Mouse (Mus musculus): ENCODE results near the gene Arhgef17.
A peak's percentile ranks its signal among the peaks of the same experiment; 100 is the strongest.
"Not testable (repeated sequence)": the region's sequence is repeated elsewhere in the genome, so short reads cannot be mapped to it uniquely, and the experiment has no call there.

Arhgef17 gene

DNA sequence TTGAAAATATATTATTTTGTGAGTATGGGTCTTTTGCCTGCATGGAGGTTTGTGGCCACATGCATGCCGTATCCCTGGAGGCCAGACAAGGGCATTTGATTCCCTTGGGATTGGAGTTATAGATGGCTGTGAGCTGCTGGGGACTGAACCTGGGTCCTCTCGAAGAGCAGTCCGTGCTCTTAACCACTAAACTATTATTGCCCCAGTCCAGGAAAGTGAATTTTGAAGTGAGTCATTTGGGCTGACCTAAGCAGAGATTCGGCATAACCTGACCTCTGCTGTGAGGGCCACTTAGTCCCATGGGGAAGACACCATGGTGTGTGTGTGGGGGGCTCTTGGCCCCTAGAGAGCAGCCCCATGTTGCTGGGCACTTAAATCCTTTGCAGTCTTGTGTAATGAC is 60.6 kb downstream of the Arhgef17 start:
- DNase-seq: no peak

DNA sequence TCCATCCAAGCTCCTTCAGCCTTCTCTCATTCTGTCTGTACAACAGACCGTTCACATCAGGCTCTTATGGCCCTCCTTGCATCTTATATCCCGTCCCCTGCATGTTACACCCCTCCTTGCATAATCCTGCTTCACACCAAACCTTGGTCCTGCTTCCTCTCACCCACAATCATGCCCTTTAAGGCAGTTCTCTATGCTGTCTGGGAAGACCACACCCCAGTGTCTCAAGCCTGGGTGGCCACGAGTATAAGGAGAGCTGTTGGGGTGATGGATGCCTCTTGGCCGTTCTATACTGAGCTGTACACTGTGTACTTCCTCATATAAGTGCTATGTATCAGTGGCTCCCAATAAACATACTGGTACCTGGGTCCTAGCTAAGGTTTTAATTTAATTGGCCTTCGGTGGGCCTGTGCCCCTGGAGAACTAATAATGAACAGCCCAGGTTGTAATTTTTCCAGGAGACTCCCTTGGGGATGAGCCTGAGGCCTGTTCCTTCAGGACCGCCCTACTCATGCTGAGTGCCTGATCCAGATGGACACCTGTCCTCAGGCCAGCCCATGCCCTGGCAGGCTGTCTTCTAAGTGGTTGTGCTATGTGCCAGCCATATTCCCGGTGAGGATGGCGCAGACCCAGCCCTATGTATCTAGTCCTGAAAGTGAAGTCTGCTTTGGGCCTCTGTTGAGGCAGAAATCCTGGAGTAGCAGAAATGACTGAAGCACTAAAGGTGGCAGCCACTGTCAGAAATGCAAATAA is 61.9 kb downstream of the Arhgef17 start:
- no peak for DNase-seq

DNA sequence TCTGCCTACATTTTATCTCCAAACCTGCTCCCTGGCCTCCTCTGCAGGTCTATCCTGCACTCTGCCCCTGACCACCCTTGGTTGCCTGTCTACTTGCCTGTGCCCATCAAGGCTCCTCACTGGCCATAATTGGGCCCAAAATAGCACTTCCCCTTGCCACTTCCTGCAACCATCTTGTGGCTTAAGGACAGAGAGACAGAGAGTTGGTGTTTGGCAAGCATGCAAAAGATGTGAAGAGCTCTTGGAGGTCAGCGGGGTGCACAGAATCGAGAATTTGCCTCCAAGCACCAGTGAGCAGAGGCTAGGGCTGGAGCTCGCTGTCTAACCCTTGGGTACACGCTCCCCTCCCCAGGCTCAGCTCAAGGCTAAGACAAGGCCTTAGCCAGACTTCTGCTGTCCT is 63.4 kb downstream of the Arhgef17 start:
- DNase-seq: no peak

DNA sequence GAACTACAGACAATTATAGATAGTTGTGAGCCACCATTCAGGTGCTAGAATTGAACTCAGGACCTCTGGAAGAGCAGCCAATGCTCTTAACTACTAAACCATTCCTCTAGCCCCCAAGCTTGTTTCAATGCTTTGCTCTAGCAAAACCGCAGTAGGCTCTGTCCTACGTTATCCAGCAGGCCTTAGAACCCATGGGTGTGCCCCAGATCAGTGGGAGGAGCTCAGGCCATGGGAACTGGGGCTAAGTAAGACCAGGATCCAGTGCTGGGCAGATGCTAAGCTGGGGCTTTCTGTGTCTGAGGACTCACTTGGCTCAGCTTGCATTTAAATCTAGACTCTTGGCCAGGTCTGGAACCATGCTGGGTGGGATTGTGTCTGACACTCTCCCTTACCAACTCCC is 64.3 kb downstream of the Arhgef17 start:
- no peak for DNase-seq

DNA sequence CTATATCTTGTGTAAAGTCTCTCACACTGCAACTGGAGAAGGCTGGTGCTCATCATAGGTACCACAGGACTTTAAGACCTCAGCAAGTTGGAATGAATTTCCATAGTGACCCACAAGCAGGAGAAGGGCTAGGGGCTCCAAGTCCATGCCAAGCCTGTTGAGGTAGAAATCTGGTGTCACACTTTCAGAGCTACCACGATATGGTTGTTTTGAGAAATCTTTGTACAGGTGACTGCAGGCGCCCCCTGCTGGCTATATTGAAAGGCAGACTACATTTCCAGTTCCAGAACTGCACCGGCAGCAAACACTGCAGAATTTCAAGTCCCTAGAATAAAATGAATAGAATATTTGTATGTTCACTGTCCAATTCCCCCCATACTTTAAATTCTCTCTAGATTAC is 65.2 kb downstream of the Arhgef17 start:
- peak; percentile 56 to 63 for DNase-seq

DNA sequence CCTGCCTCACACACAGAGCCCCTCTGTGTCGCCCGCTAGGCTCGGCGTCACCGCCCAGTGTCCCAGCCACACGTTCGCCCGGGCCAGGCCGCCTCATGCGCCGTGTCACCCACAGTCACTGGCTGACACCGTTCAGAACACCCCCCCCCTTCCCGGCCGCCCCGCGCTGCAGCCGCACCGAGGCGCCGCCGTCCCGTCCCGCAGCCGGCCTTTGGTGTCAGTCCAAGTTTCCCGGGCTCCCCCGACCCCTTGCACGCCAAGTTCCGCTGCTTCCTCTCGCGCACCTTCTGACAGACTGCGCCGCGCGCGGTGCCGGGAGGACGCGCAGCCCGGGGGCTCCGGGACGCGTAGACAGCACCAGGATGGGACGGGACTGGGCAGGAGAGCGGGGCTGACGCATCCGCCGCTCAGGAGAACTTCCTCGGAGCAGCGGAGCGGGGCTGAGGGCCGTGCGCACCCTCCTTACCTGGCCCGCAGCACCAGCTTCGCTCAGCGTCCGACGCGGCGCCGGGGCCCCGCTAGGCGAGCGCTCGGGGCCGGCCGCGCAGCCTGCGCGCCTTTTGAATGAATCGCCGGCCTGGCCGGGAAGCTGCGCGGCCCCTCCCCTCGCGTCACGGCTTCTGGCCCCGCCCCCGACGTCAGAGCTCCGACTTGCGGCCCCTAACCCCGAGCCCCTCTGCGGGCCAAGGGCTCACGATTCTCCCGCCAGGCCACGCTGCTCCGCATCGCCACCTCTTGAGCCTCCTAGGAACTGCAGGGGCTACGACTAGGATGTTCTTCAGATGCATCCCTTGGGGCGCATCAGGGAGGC is 68.9 kb downstream of the Arhgef17 start, which contains the start of gene Relt:
Gene Relt, minus strand, starts transcription at position 619 of the 811 bp plus-strand sequence.
- peak; percentile 92 to 94 for DNase-seq

DNA sequence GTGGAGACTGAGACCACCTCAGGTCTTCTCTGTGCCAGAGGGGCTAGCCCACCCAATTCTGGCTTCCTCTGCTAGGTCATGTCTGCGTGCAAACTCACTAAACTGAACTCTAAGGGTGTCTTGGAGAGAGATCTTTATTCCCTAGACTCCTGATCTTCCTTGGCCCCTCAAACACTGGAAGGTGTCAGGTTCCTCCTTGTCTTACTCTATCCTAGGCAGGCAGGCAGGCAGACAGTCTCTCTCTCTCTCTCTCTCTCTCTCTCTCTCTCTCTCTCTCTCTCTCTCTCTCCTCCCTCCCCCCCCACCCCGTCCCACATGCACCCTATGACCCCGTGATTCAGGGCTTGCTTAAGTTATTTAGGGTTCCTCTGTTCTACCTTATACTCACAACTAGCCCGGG is 69.6 kb downstream of the Arhgef17 start:
- no peak for DNase-seq

DNA sequence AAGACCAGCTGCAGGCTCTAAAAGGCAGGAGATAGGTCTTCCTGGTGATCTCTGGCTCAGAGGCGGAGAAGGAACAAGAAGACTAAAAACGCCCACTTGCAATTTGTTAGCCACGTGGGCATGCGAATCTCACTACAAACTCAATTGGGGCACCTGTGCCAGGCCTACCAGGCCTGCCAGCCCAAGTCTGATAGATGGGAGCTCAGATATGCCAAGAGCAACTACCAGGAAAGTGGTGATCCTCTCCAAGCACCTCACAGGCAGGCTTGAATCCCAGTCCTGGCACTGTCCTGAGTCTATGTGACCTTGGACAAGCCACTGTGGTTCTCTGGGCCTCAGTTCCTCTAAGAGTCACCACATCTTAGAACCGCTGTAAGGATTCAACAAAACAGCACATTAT is 70.7 kb downstream of the Arhgef17 start:
- DNase-seq: no peak

DNA sequence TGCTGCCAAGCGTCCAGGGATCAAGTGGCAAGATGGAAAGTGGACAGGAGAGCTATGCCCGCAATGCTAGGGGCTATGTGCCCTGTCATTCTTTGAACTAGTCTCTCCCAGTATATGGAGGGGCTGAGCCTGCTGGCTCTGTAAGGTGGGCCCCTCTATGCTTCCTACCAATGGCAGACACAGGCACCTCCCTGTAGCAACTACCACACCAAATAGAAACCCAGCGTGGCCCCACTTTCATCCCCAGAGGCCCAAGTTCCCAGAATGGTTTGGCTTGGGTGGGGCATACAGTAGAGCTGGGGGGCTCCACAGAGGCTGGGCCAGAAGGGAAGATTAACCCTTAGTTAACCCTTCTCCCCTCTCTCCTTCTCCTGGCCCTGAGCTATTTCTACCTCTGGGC is 71.5 kb downstream of the Arhgef17 start:
- DNase-seq: no peak

DNA sequence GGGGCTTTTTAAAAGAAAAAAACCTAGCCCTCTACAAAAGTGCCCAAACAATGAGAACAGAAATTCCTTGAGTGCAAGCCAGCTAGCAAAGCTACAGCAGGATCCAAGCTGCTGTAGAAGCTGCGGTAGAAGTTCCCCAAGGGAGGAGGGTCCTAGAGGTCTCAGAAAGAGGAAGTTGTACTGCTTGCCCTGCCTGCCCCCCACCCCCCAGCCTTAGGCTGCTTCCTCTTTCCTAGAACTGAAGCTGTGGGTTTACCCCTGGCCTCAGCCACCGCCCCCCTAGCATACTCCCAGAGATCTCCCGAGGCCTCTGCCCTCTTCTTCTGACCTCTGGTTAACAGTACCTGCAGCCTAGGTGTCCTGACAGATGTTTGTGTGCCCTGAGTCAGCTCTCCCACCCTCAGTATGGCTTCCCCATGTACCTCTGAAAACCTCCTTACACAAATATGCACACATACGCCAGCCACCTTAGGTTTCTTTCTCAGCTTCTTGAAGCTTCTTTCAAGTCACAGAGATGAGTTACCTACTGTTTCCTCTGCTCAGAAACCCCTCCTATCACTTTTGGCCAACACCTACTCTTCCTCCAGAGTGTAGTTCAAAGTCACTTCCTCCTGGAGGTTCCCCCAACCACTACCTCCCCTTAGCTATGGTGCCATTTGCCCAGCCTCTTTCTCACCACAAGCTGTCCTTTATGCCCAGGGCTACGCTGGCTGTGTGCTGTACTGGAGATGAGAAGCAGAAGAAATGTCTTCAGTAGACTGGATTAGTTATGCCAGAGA is 75.9 kb downstream of the Arhgef17 start:
- peak; percentile 69 to 70 for DNase-seq

DNA sequence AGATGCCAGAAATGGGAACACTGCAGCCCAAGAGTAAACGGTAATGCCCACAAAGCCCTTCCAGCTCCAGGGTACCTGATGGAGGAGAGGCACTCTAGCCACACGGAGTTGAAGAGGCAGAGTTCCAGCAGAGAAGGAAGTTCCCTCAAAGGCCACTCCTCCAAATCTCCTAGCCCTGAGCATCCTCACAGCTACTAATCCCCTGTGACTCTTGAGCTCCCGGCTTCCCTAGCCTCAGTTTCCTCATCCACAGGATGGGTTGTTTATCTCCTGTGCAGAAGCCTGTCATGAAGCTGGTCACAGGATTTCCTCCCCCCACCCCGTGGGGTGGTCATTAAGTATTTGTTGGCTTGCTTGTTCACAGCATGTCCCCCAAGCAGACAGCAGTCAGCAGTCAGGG is 76.6 kb downstream of the Arhgef17 start:
- no peak for DNase-seq

DNA sequence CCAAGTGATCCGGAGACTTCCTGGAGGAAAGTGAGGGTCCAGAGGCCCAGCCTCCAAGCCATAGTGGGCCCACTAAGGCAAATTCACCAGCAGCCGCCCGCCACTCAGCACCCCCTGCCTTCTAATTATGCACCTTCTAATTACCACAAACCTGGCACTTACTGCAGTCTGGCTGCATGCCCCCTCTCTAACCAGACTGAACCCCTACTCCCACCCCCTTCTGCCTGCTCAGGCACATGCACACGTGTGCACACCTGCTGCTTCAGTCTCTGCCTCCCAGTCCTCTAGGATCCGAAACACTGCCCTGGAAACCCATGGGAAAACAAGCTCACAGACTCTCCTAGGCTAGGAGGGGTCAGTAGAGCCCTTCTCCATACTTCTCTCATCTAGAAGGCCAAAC is 77.0 kb downstream of the Arhgef17 start:
- DNase-seq: no peak

DNA sequence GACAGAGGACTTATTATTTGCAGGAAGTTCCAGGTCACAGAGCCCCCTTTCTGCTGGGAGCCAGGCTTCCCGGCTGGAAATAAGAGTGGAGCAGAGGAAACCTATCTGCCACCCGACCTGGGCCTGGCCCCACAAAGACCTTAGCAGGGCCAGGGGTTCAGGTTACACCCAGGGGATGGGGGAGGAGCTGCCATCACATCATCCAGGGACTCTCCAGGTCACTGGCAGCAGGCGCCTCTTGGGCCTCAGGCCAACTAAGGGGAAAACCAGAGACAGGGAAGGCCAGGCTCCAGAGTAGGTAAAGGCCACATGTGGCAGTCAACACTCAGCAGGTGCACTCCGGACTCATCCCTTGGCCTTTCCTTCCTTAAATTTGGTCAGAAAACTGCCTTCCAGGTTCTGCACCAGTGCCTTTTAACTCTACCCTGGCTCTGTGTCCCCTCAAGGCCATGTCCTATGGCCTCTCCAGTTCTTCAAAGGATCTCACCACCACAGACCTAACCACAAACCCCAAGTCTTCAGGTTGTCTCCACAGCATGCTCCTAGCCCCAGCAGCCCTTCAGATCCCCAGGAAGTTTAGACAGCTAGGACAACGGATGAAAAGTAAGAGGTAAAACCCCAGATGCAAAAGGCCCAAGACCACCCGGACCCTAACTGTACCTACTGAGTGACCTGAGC is 77.6 kb downstream of the Arhgef17 start:
- no peak for DNase-seq

DNA sequence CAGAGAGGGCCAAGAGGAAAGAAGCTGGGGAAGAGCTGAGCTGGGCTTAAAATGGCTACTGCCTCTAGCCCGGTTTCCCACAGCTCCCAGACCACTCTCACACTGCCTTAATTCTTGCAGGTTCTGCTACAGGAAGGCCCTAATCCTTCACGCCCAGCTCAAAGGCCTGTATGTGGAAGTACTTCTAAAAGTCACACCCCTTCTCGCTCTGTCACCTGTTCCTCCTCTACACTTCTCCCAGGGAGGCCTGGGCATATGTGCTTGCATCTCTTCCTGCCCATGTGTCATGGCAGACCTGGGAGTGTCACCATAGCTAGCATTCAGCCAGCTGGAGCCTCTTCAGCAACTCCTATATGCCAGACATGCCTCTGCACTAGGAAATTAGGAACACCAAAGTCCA is 78.5 kb downstream of the Arhgef17 start:
- no peak for DNase-seq

DNA sequence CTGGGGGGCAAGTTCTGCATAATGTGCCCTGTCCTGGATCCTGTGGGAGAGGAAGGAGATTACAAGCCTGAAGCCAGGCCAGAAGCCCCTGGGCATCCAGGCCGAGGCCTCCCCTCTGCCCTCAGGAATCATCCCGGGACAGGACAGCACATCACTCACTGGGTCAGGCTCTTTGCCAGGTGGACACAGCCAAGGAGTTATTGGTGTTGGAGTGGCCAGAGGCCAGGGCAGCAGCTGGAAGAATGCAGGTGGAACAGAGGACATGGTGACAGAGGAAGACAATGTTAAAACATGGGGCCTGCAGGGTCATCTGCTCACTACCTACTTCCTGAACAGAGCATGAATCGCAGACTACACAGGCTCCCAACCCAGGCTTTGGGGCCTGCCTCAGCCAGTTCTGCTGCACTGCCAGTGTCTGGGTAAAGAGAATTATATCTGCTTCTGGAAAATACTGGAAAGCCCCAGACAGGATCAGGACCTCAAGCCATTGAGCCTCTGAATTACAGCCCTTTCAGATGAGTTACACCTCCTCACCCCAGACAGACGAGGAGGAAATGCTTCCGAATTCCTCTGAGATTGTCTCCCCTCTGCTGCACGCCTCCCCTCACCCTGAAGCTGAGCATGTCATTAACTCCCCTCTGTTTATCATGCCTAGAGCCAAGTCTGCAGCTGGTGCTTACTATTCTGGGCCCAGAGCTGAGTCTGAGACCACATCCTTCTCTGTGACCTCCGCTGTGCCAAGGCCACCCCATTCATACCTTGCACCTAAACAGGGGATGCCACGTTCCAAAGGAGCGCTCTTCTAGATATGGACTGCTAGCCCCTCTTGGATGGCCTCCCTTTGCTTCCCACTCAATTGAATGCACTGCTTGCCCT is 80.2 kb downstream of the Arhgef17 start:
- no peak for DNase-seq

DNA sequence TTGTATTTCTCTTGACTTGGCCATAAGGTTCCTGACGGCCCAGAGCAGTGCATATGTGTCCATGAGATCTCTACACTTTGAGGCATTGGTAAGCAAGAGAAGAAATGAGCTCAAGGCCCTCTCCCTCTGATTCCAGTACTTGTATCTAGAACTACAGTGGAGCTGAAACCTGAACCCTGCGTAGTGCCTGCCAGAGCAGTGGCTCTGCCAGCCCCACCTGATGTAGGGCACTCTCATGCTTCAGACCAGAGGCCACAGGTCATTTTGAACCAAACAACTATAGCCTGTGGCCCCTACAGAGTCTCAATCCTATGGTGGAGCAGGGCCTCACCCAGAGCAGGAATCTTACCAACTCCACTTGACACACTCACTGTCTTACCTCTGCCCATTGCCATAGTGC is 82.4 kb downstream of the Arhgef17 start:
- no peak for DNase-seq

DNA sequence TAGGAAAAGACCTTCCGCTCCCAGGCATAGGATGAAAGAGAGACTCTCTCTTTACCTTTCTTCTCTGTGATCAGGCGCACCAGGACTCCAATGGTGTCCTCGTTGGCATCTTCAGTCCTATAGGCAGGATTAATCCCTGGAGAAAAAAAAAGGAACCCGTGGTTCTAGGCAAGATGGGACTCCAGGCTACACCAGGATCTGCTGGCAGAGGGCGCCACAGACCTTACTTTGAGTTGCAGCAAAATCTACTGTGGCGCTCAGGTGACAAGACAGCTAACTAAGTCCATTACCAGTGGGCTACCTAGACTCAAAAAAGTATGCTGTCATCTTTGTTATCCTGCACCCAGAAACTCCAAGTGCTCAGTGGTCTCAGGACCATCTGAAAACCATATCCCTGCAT is 83.2 kb downstream of the Arhgef17 start:
- DNase-seq: peak; percentile 61 to 66

DNA sequence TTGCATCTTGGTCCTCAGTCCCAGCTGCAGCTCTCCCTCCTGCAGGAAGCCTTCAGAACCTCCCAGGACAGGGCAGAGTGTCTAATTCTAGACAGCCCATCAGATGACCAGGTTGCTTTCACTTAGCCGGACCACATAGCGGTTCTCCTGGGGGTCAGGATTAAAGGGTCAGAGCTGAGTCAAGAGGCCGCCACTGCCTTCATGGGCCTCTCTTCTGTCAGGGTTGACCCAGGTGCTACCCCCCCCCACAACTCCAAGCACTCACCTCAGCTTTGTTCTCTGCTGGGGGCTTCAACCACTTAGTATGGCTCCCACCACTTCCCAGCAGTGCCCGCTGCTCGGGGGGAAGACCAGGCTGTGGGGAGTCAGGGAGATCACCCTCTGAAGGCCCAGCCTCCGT is 84.8 kb downstream of the Arhgef17 start:
- DNase-seq: no peak

DNA sequence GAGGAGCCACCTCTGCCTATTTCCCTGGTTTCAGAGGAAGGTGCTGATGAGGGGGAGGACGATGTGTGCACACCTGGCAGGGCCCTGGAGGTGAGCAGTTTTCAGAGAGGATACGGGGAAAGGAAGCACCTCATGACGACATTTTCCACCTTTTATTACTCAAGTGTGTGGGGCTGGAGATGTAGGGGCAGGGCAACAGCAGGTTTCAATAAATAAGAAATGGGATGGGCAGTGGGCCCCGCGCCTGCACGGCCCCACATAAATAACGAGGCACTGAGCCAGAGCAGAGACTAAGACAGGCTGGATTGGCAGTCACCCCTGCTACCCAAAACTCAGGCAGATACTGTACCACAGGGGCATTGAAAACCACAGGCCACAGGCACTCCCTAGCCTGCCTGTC is 85.9 kb downstream of the Arhgef17 start:
- not testable (repeated sequence) for DNase-seq

DNA sequence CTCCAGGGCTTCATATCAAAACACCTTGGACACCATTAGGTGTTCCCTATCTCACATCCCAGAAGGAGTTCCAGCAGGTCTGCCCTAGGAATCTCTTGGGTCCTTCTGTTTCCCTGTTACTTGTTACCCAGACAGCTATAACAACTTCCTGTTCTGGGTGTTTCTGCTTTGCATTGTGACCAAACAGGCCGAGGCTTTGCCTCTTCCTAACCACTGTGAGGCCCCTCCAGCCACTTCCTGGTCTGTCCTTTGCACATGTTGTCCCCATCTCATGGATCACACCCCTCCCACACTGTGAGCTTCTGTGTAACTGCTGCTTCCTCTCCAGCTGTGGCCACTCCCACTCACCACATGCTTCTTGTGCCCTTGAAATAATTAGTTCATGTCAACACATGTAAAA is 86.5 kb downstream of the Arhgef17 start:
- peak; percentile 75 to 77 for DNase-seq

DNA sequence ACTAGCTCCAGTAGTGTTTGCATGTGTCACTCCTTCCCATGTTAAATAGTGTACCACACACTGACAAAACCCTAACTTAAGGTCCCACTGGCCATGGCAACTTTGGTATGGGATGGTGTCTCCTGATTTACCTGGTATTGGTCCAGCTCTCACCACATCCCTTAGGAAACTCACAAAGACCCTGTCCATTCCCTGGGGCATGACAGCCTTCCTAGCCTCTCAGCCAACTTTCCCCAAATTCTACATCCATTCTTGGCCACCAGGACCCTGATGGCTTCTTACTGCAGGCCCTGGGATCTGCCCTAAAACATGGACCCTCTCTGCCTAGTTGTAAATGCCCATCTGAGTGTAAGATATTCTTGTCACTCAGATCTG is 86.9 kb downstream of the Arhgef17 start:
- no peak for DNase-seq

All from lung, adult 18-20 months (tissue).